Mouse (Mus musculus) embryonic facial prominence, embryonic 13.5 days (tissue): ENCODE data around the gene Celf2. TPM values are rescaled to one million over a fixed set of nuclear protein-coding genes. Genes with fewer than 3 reads are reported as not detected.

Experiments
- ATAC-seq: fragments of 200-750 bp; cut with Nextera tagmentation; 2 replicates; pipeline ENCODE4 v1.8.0; 2017; ENCODE audit warnings: low read depth; ENCODE audit not compliant: insufficient number of reproducible peaks, insufficient read depth, low FRiP score, low TSS enrichment
- H3K27ac ChIP-seq: fragments of 300-500 bp; sonication (generic); 2 replicates; pipeline ENCODE4 v1.5.1; 2015; ENCODE audit warnings: moderate library complexity, mild to moderate bottlenecking, inconsistent platforms
- H3K27me3 ChIP-seq: fragments of 300-500 bp; sonication (generic); 2 replicates; pipeline ENCODE4 v1.6.1; 2015; ENCODE audit warnings: mild to moderate bottlenecking, inconsistent platforms
- H3K36me3 ChIP-seq: fragments of 300-500 bp; sonication (generic); 2 replicates; pipeline ENCODE4 v1.6.1; 2015; ENCODE audit warnings: mild to moderate bottlenecking, inconsistent platforms
- H3K4me1 ChIP-seq: fragments of 300-500 bp; sonication (generic); 2 replicates; pipeline ENCODE4 v1.6.1; 2015; ENCODE audit warnings: inconsistent platforms
- H3K4me2 ChIP-seq: fragments of 300-500 bp; sonication (generic); 2 replicates; pipeline ENCODE4 v1.6.1; 2015; ENCODE audit warnings: moderate library complexity, mild to moderate bottlenecking, inconsistent platforms
- H3K4me3 ChIP-seq: fragments of 300-500 bp; sonication (generic); 2 replicates; pipeline ENCODE4 v1.5.1; 2015; ENCODE audit warnings: mild to moderate bottlenecking, inconsistent platforms
- H3K9ac ChIP-seq: fragments of 300-500 bp; sonication (generic); 2 replicates; pipeline ENCODE4 v1.6.1; 2015; ENCODE audit warnings: mild to moderate bottlenecking, inconsistent platforms
- H3K9me3 ChIP-seq: fragments of 300-500 bp; sonication (generic); 2 replicates; pipeline ENCODE4 v1.6.1; 2016; ENCODE audit warnings: inconsistent platforms
- WGBS: fragments of 180-500 bp; shearing (Covaris S2); methylation state at CpG from one replicate; pipeline ENCODE4 v1.1.7; 2015; ENCODE audit warnings: mixed read lengths; 5-methylcytosine and 5-hydroxymethylcytosine counted together
- polyA plus RNA-seq: library from polyadenylated mRNA; unstranded; fragments of >200 nt; fragmentation: Nextera tagmentation; extraction: Ambion mirVana; gene quantifications from 2 replicates; pipeline ENCODE4 v1.2.1, GENCODE M21; 2015

Celf2 gene
- polyA plus RNA-seq, 1 experiment from 2014 or later: 43.6 TPM

- Histone ChIP-seq H3K27me3 (no peaks in the 10 kb centered on the region), H3K36me3 (0 out of 2 replicates have a peak, but pooled peaks cover 3% of the 10 kb centered on the region), H3K4me2 (no peak overlapping the region), H3K4me1 (no peaks in the 10 kb centered on the region), H3K4me3 (no peak overlapping the region), H3K9ac (no peak overlapping the region), H3K27ac (no peak overlapping the region), H3K9me3 (no peaks in the 10 kb centered on the region)
- no peak for ATAC-seq
- 87% methylated on average over 3 of the region's 3 CpGs for WGBS
Observed at GRCm38 (mm10) chr2:6561337-6561736, 948.0 kb downstream of the Celf2 start.

GRCm38 (mm10) chr2:6560802-6561201, 948.6 kb downstream of the Celf2 start:
- Histone ChIP-seq H3K27ac (no peak overlapping the region), H3K27me3 (no peaks in the 10 kb centered on the region), H3K9ac (no peak overlapping the region), H3K4me3 (no peak overlapping the region), H3K9me3 (no peaks in the 10 kb centered on the region), H3K4me1 (no peaks in the 10 kb centered on the region), H3K4me2 (no peak overlapping the region), H3K36me3 (0 out of 2 replicates have a peak, but pooled peaks cover 3% of the 10 kb centered on the region)
- WGBS: 92% methylated on average over 3 of the region's 3 CpGs
- ATAC-seq: no peak

- Histone ChIP-seq H3K9me3 (no peaks in the 10 kb centered on the region), H3K4me3 (no peak overlapping the region), H3K27ac (no peak overlapping the region), H3K27me3 (no peaks in the 10 kb centered on the region), H3K4me1 (no peaks in the 10 kb centered on the region), H3K36me3 (0 out of 2 replicates have a peak, but pooled peaks cover 3% of the 10 kb centered on the region), H3K4me2 (no peak overlapping the region), H3K9ac (no peak overlapping the region)
- ATAC-seq: no peak
- WGBS: 92% methylated on average over 2 of the region's 2 CpGs
Observed at GRCm38 (mm10) chr2:6559581-6559980, 949.8 kb downstream of the Celf2 start.

- H3K27ac ChIP-seq: no peak overlapping the region
- 0 out of 2 replicates have a peak, but pooled peaks cover 3% of the 10 kb centered on the region for H3K36me3 ChIP-seq
- H3K9ac ChIP-seq: no peak overlapping the region
- H3K4me1 ChIP-seq: no peaks in the 10 kb centered on the region
- H3K9me3 ChIP-seq: no peaks in the 10 kb centered on the region
- 81% methylated on average over 14 of the region's 14 CpGs for WGBS
- no peak overlapping the region for H3K4me2 ChIP-seq
- H3K4me3 ChIP-seq: no peak overlapping the region
- H3K27me3 ChIP-seq: no peaks in the 10 kb centered on the region
- ATAC-seq: no peak
Observed at GRCm38 (mm10) chr2:6558303-6559254, 950.8 kb downstream of the Celf2 start.

- Histone ChIP-seq H3K9me3 (no peaks in the 10 kb centered on the region), H3K4me1 (no peaks in the 10 kb centered on the region), H3K36me3 (0 out of 2 replicates have a peak, but pooled peaks cover 3% of the 10 kb centered on the region), H3K4me2 (no peak overlapping the region), H3K27me3 (no peaks in the 10 kb centered on the region), H3K9ac (no peak overlapping the region), H3K27ac (no peak overlapping the region), H3K4me3 (no peak overlapping the region)
- no peak for ATAC-seq
- 65% methylated on average over 3 of the region's 3 CpGs for WGBS
Observed at GRCm38 (mm10) chr2:6557749-6558148, 951.6 kb downstream of the Celf2 start.

- Histone ChIP-seq H3K9ac (no peak overlapping the region), H3K36me3 (0 out of 2 replicates have a peak, but pooled peaks cover 3% of the 10 kb centered on the region), H3K4me3 (no peak overlapping the region), H3K9me3 (no peaks in the 10 kb centered on the region), H3K27ac (no peak overlapping the region), H3K27me3 (no peaks in the 10 kb centered on the region), H3K4me2 (no peak overlapping the region), H3K4me1 (no peaks in the 10 kb centered on the region)
- WGBS: 92% methylated on average over 2 of the region's 2 CpGs
- ATAC-seq: no peak
Observed at GRCm38 (mm10) chr2:6556913-6557312, 952.5 kb downstream of the Celf2 start.

GRCm38 (mm10) chr2:6553656-6554055, 955.7 kb downstream of the Celf2 start:
- Histone ChIP-seq H3K36me3 (no peaks in the 10 kb centered on the region), H3K27ac (no peak overlapping the region), H3K4me1 (no peaks in the 10 kb centered on the region), H3K9me3 (no peaks in the 10 kb centered on the region), H3K9ac (no peak overlapping the region), H3K4me2 (no peak overlapping the region), H3K4me3 (no peak overlapping the region), H3K27me3 (no peaks in the 10 kb centered on the region)
- ATAC-seq: no peak
- 91% methylated on average over 7 of the region's 7 CpGs for WGBS

GRCm38 (mm10) chr2:6549251-6549650, 960.1 kb downstream of the Celf2 start:
- Histone ChIP-seq H3K27ac (no peak overlapping the region), H3K9me3 (no peaks in the 10 kb centered on the region), H3K4me1 (0 out of 2 replicates have a peak, but pooled peaks cover 3% of the 10 kb centered on the region), H3K4me2 (no peak overlapping the region), H3K4me3 (no peak overlapping the region), H3K27me3 (no peaks in the 10 kb centered on the region), H3K9ac (no peak overlapping the region), H3K36me3 (no peaks in the 10 kb centered on the region)
- WGBS: 88% methylated on average over 7 of the region's 7 CpGs
- ATAC-seq: no peak

GRCm38 (mm10) chr2:6547139-6547664, 962.2 kb downstream of the Celf2 start:
- Histone ChIP-seq H3K9ac (no peak overlapping the region), H3K27me3 (no peaks in the 10 kb centered on the region), H3K4me3 (no peak overlapping the region), H3K4me1 (0 out of 2 replicates have a peak, but pooled peaks cover 3% of the 10 kb centered on the region), H3K9me3 (no peaks in the 10 kb centered on the region), H3K4me2 (no peak overlapping the region), H3K27ac (no peak overlapping the region), H3K36me3 (no peaks in the 10 kb centered on the region)
- WGBS: 62% methylated on average over 9 of the region's 9 CpGs
- ATAC-seq: no peak

GRCm38 (mm10) chr2:6546462-6547138, 962.8 kb downstream of the Celf2 start:
- H3K27ac ChIP-seq: no peak overlapping the region
- H3K9ac ChIP-seq: no peak overlapping the region
- H3K36me3 ChIP-seq: no peaks in the 10 kb centered on the region
- H3K9me3 ChIP-seq: no peaks in the 10 kb centered on the region
- no peak overlapping the region for H3K4me2 ChIP-seq
- H3K4me1 ChIP-seq: 0 out of 2 replicates have a peak, but pooled peaks cover 3% of the 10 kb centered on the region
- ATAC-seq: no peak
- H3K27me3 ChIP-seq: no peaks in the 10 kb centered on the region
- WGBS: 60% methylated on average over 14 of the region's 14 CpGs
- H3K4me3 ChIP-seq: no peak overlapping the region

- no peaks in the 10 kb centered on the region for H3K27me3 ChIP-seq
- no peaks in the 10 kb centered on the region for H3K9me3 ChIP-seq
- 77% methylated on average over 10 of the region's 10 CpGs for WGBS
- no peak overlapping the region for H3K4me3 ChIP-seq
- 0 out of 2 replicates have a peak, but pooled peaks cover 3% of the 10 kb centered on the region for H3K4me1 ChIP-seq
- H3K27ac ChIP-seq: no peak overlapping the region
- no peak overlapping the region for H3K4me2 ChIP-seq
- no peaks in the 10 kb centered on the region for H3K36me3 ChIP-seq
- H3K9ac ChIP-seq: no peak overlapping the region
- ATAC-seq: no peak
Observed at GRCm38 (mm10) chr2:6545127-6545931, 964.0 kb downstream of the Celf2 start.
